Mouse (Mus musculus): ENCODE results near the gene Art3. TPM values are rescaled to one million over a fixed set of nuclear protein-coding genes. Genes with fewer than 3 reads are reported as not detected.
A peak's percentile ranks its signal among the peaks of the same experiment; 100 is the strongest.

Art3 gene
- total and polyA plus RNA-seq, 2 experiments from 2014 or later = 186 to 294 TPM

GRCm38 (mm10) chr5:92386643-92387042, 55.0 kb downstream of the Art3 start:
- peak; percentile 81 for ATAC-seq (ENCODE audit: insufficient read depth, low read depth)
- WGBS = 10% methylated on average over 6 of the region's 6 CpGs
- Histone ChIP-seq H3K4me3 (ENCODE audit: low read depth, low read length) (peak overlapping the region; percentile 37), H3K36me3 (replicated peaks; ENCODE audit: control insufficient read depth, insufficient read depth, low read length) (no peaks in the 10 kb centered on the region), H3K9ac (replicated peaks; ENCODE audit: low read depth, low read length) (peak overlapping the region; percentile 44; the same call in 1 of the 2 replicates), H3K4me1 (ENCODE audit: control insufficient read depth, insufficient read depth) (peaks cover 47% of the 10 kb centered on the region), H3K27me3 (ENCODE audit: control insufficient read depth, insufficient read depth, low read length) (no peaks in the 10 kb centered on the region), H3K9me3 (replicated peaks; ENCODE audit: control insufficient read depth, low read length) (no peaks in the 10 kb centered on the region), H3K4me2 (ENCODE audit: low read depth, low read length) (peak overlapping the region; percentile 57), H3K27ac (ENCODE audit: low read depth) (peak overlapping the region; percentile 92)
- TF ChIP-seq CTCF (IDR thresholded peaks at IDR 0.05; ENCODE audit: low read depth) (peak; percentile 54), EP300 (IDR thresholded peaks at IDR 0.05; ENCODE audit: low read depth) (peak; percentile 59; the same call in 1 of the 2 replicates)
- DNase-seq (ENCODE audit: low spot score) = peak; percentile 90

- H3K27ac ChIP-seq (ENCODE audit: low read depth) = peak overlapping the region; percentile 92
- H3K9ac ChIP-seq (replicated peaks; ENCODE audit: low read depth, low read length) = peak overlapping the region; percentile 48; the same call in 1 of the 2 replicates
- 7% methylated on average over 11 of the region's 11 CpGs for WGBS
- H3K27me3 ChIP-seq (ENCODE audit: control insufficient read depth, insufficient read depth, low read length) = no peaks in the 10 kb centered on the region
- peaks cover under 1% of the 10 kb centered on the region; the same call in 1 of the 2 replicates for H3K36me3 ChIP-seq (replicated peaks; ENCODE audit: control insufficient read depth, insufficient read depth, low read length)
- peak overlapping the region; percentile 37 for H3K4me3 ChIP-seq (ENCODE audit: low read depth, low read length)
- no peaks in the 10 kb centered on the region for H3K9me3 ChIP-seq (replicated peaks; ENCODE audit: control insufficient read depth, low read length)
- peak overlapping the region; percentile 57 for H3K4me2 ChIP-seq (ENCODE audit: low read depth, low read length)
- TF ChIP-seq EP300 (IDR thresholded peaks at IDR 0.05; ENCODE audit: low read depth) = 0 out of 2 replicates have a peak, but pooled peaks have one; percentile 17
- no peak for TF ChIP-seq CTCF (IDR thresholded peaks at IDR 0.05; ENCODE audit: low read depth)
- peak; percentile 82 for ATAC-seq (ENCODE audit: insufficient read depth, low read depth)
- DNase-seq (ENCODE audit: low spot score) = peak; percentile 85
- peaks cover 51% of the 10 kb centered on the region for H3K4me1 ChIP-seq (ENCODE audit: control insufficient read depth, insufficient read depth)
Measured at GRCm38 (mm10) chr5:92387433-92387832, 55.8 kb downstream of the Art3 start.

GRCm38 (mm10) chr5:92389977-92390376, 58.4 kb downstream of the Art3 start:
- WGBS = 64% methylated on average over 2 of the region's 2 CpGs
- Histone ChIP-seq H3K9ac (replicated peaks; ENCODE audit: low read depth, low read length) (0 out of 2 replicates have a peak overlapping the region, but pooled peaks have one; percentile 3), H3K4me1 (ENCODE audit: control insufficient read depth, insufficient read depth) (peaks cover 51% of the 10 kb centered on the region), H3K4me3 (ENCODE audit: low read depth, low read length) (peak overlapping the region; percentile 22; the same call in 1 of the 2 replicates), H3K27ac (ENCODE audit: low read depth) (peak overlapping the region; percentile 95), H3K27me3 (ENCODE audit: control insufficient read depth, insufficient read depth, low read length) (no peaks in the 10 kb centered on the region), H3K9me3 (replicated peaks; ENCODE audit: control insufficient read depth, low read length) (no peaks in the 10 kb centered on the region), H3K4me2 (ENCODE audit: low read depth, low read length) (peak overlapping the region; percentile 57), H3K36me3 (replicated peaks; ENCODE audit: control insufficient read depth, insufficient read depth, low read length) (peaks cover 16% of the 10 kb centered on the region)
- TF ChIP-seq CTCF (IDR thresholded peaks at IDR 0.05; ENCODE audit: low read depth) (no peak), EP300 (IDR thresholded peaks at IDR 0.05; ENCODE audit: low read depth) (no peak)
- DNase-seq (ENCODE audit: low spot score) (no peak), ATAC-seq (ENCODE audit: insufficient read depth, low read depth) (no peak)

- Histone ChIP-seq H3K4me2 (ENCODE audit: low read depth, low read length) (peak overlapping the region; percentile 57), H3K4me3 (ENCODE audit: low read depth, low read length) (peak overlapping the region; percentile 22), H3K9ac (replicated peaks; ENCODE audit: low read depth, low read length) (0 out of 2 replicates have a peak overlapping the region, but pooled peaks have one; percentile 52), H3K27ac (ENCODE audit: low read depth) (peak overlapping the region; percentile 95), H3K27me3 (ENCODE audit: control insufficient read depth, insufficient read depth, low read length) (no peaks in the 10 kb centered on the region), H3K4me1 (ENCODE audit: control insufficient read depth, insufficient read depth) (peaks cover 51% of the 10 kb centered on the region), H3K9me3 (replicated peaks; ENCODE audit: control insufficient read depth, low read length) (no peaks in the 10 kb centered on the region), H3K36me3 (replicated peaks; ENCODE audit: control insufficient read depth, insufficient read depth, low read length) (peaks cover 16% of the 10 kb centered on the region)
- TF ChIP-seq EP300 (IDR thresholded peaks at IDR 0.05; ENCODE audit: low read depth) = peak; percentile 81
- TF ChIP-seq CTCF (IDR thresholded peaks at IDR 0.05; ENCODE audit: low read depth) = no peak
- peak; percentile 78 for DNase-seq (ENCODE audit: low spot score)
- WGBS = 15% methylated on average over 8 of the region's 8 CpGs
- ATAC-seq (ENCODE audit: insufficient read depth, low read depth) = peak; percentile 62
Measured at GRCm38 (mm10) chr5:92390615-92391014, 59.0 kb downstream of the Art3 start.

GRCm38 (mm10) chr5:92392542-92392941, 60.9 kb downstream of the Art3 start:
- peaks cover 43% of the 10 kb centered on the region for H3K4me1 ChIP-seq (ENCODE audit: control insufficient read depth, insufficient read depth)
- 52% methylated on average over 18 of the region's 18 CpGs for WGBS
- H3K9ac ChIP-seq (replicated peaks; ENCODE audit: low read depth, low read length) = no peak overlapping the region
- H3K27me3 ChIP-seq (ENCODE audit: control insufficient read depth, insufficient read depth, low read length) = no peaks in the 10 kb centered on the region
- H3K27ac ChIP-seq (ENCODE audit: low read depth) = no peak overlapping the region
- peak overlapping the region; percentile 21 for H3K4me3 ChIP-seq (ENCODE audit: low read depth, low read length)
- peak overlapping the region; percentile 43 for H3K4me2 ChIP-seq (ENCODE audit: low read depth, low read length)
- TF ChIP-seq EP300 (IDR thresholded peaks at IDR 0.05; ENCODE audit: low read depth) (no peak), CTCF (IDR thresholded peaks at IDR 0.05; ENCODE audit: low read depth) (no peak)
- DNase-seq (ENCODE audit: low spot score) (no peak), ATAC-seq (ENCODE audit: insufficient read depth, low read depth) (no peak)
- no peaks in the 10 kb centered on the region for H3K9me3 ChIP-seq (replicated peaks; ENCODE audit: control insufficient read depth, low read length)
- peaks cover 16% of the 10 kb centered on the region for H3K36me3 ChIP-seq (replicated peaks; ENCODE audit: control insufficient read depth, insufficient read depth, low read length)

GRCm38 (mm10) chr5:92393863-92394262, 62.2 kb downstream of the Art3 start:
- DNase-seq (ENCODE audit: low spot score) (no peak), ATAC-seq (ENCODE audit: insufficient read depth, low read depth) (no peak)
- no peak for TF ChIP-seq EP300 (IDR thresholded peaks at IDR 0.05; ENCODE audit: low read depth)
- no peak for TF ChIP-seq CTCF (IDR thresholded peaks at IDR 0.05; ENCODE audit: low read depth)
- Histone ChIP-seq H3K27ac (ENCODE audit: low read depth) (no peak overlapping the region), H3K36me3 (replicated peaks; ENCODE audit: control insufficient read depth, insufficient read depth, low read length) (peaks cover 16% of the 10 kb centered on the region), H3K4me1 (ENCODE audit: control insufficient read depth, insufficient read depth) (peaks cover 38% of the 10 kb centered on the region), H3K4me2 (ENCODE audit: low read depth, low read length) (peak overlapping the region; percentile 43), H3K9ac (replicated peaks; ENCODE audit: low read depth, low read length) (0 out of 2 replicates have a peak overlapping the region, but pooled peaks have one; percentile 6), H3K9me3 (replicated peaks; ENCODE audit: control insufficient read depth, low read length) (no peaks in the 10 kb centered on the region), H3K4me3 (ENCODE audit: low read depth, low read length) (no peak overlapping the region), H3K27me3 (ENCODE audit: control insufficient read depth, insufficient read depth, low read length) (no peaks in the 10 kb centered on the region)
- 68% methylated on average over 10 of the region's 10 CpGs for WGBS

All from heart, postnatal 0 days (tissue).